Mouse (Mus musculus) testis, adult 2 months (tissue): Measurements from ENCODE around the gene Ddo. TPM values are rescaled to one million over a fixed set of nuclear protein-coding genes. Genes with fewer than 3 reads are reported as not detected.

Experiments
- H3K27ac ChIP-seq: fragments of 200-500 bp; 2 replicates; pipeline ENCODE4 v1.5.1; 2012; ENCODE audit warnings: low read depth, low read length; ENCODE audit not compliant: control insufficient read depth, insufficient read depth
- H3K27me3 ChIP-seq: fragments of 200-500 bp; 2 replicates; pipeline ENCODE4 v1.6.1; 2012; ENCODE audit warnings: mild to moderate bottlenecking, low read length, moderate library complexity; ENCODE audit not compliant: control insufficient read depth, insufficient read depth
- H3K36me3 ChIP-seq: fragments of 200-500 bp; 2 replicates; pipeline ENCODE4 v1.6.1; 2012; ENCODE audit warnings: mild to moderate bottlenecking, low read length; ENCODE audit not compliant: control insufficient read depth, insufficient read depth
- H3K4me1 ChIP-seq: fragments of 200-500 bp; 2 replicates; pipeline ENCODE4 v1.6.1; 2012; ENCODE audit warnings: low read length; ENCODE audit not compliant: control insufficient read depth, insufficient read depth
- H3K4me3 ChIP-seq: fragments of 200-500 bp; 2 replicates; pipeline ENCODE4 v1.5.1; 2012; ENCODE audit warnings: low read depth, mild to moderate bottlenecking, low read length, moderate library complexity, mixed read lengths; ENCODE audit not compliant: control insufficient read depth
- CTCF ChIP-seq: fragments of 200-500 bp; IDR thresholded peaks from 2 replicates; pipeline ENCODE4 v1.5.1; 2012; ENCODE audit warnings: low read depth, mild to moderate bottlenecking, inconsistent platforms, low read length, moderate library complexity; ENCODE audit not compliant: control insufficient read depth, insufficient read depth, insufficient replicate concordance
- POLR2A ChIP-seq: fragments of 200-500 bp; IDR thresholded peaks from 2 replicates; pipeline ENCODE4 v1.6.1; 2012; ENCODE audit warnings: low read depth, mild to moderate bottlenecking, inconsistent platforms, low read length, moderate library complexity; ENCODE audit not compliant: control insufficient read depth
- polyA plus RNA-seq: library from polyadenylated mRNA; depleted of rRNA; stranded (reverse); fragments of >200 nt; gene quantifications from 2 replicates; pipeline ENCODE4 v1.2.3, GENCODE M21; 2012

Ddo gene
- polyA plus RNA-seq, 1 experiment = 2.5 TPM

DNA sequence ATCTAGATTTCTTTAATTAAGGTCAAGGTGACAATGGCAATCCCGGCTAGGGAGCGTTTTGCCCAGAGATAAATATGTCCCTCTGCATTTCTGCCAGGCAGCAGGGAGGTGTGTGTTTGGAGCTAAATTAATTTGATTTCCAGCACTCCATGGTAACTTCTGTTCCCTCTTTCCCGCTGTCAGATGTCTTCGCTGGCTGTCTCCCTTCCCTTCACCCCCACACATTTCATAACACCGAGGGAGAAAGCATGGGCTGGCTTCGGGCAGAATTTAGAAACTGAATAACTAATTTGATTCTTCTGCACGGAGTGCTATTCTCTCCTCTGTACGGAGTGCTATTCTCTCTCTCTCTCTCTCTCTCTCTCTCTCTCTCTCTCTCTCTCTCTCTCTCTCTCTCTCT is 52.7 kb downstream of the Ddo start:
- TF ChIP-seq CTCF = no peak
- TF ChIP-seq POLR2A = no peak
- Histone ChIP-seq H3K36me3 (no peaks in the 10 kb centered on the region), H3K4me3 (no peak overlapping the region), H3K27ac (no peak overlapping the region), H3K27me3 (no peaks in the 10 kb centered on the region), H3K4me1 (peaks cover 3% of the 10 kb centered on the region)

DNA sequence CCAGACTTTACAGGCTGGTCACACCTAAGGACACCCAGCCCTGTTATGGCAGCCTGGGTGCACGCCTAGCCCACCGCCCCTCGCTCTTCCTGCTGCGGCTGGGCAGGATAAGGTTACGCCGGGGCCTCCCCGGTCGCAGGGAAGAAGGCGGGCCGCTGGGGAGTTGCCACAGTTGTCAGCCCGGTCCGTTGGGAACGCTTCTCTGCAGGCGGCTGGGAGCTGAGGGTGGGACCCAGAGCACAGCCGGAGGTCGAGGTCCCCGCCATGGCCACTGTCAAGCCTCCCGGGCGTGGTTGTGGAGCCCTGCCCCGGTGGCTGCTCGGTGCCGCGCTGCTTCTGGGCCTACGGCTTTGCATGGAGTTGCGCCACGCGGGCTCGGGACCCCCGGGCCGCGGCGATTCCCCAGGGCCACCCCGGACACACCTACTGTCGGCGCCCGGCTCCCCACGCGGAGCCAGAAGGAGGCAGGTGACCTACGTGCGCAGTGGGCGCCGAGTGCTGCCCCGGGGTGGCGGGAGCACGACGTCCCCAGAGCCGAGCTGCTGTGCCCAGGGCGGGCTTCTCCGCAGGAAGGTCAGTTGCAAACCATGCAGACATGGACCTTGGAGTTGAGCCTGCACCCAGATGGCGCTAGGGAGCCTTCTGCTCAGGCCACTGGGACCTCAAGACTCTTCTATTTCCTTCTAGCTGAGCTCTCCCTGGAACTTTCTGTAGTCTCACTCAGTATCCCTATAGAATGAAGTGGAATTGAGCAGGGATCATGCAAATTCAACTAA is 53.5 kb downstream of the Ddo start, which contains the start of gene Mettl24:
TSS of gene Mettl24 (plus strand) at position 191 of the 776 bp plus-strand sequence.
- TF ChIP-seq POLR2A (no peak; the same call in 1 of the 2 replicates), CTCF (peak; percentile 54; the same call in 1 of the 2 replicates)
- Histone ChIP-seq H3K36me3 (no peaks in the 10 kb centered on the region), H3K27ac (no peak within 1 kb of the TSS), H3K4me1 (peaks cover 3% of the 10 kb centered on the region), H3K27me3 (no peaks in the 10 kb centered on the region), H3K4me3 (peak within 1 kb of the TSS; percentile 56)

DNA sequence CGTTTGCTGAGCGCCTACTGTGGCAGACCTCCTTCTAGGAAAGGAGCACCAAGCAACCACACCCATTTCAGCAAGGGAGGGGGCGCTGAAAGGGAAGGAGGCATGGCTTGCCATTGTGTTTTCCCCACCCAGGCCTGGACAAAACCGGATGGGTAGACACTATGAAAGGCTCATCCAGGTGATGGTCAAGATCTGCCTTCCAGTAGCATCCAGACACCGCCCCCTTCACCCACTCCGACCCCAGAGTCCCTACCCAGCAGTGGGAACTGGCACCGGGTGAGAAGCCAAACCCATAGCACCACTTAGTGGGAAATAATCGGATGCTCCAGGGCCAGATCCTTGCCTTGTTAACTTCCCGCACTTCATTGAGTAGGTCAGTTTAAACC is 54.0 kb downstream of the Ddo start:
- Histone ChIP-seq H3K4me3 (no peak overlapping the region), H3K27me3 (no peaks in the 10 kb centered on the region), H3K27ac (no peak overlapping the region), H3K4me1 (peaks cover 3% of the 10 kb centered on the region), H3K36me3 (no peaks in the 10 kb centered on the region)
- no peak for TF ChIP-seq CTCF
- TF ChIP-seq POLR2A = no peak

DNA sequence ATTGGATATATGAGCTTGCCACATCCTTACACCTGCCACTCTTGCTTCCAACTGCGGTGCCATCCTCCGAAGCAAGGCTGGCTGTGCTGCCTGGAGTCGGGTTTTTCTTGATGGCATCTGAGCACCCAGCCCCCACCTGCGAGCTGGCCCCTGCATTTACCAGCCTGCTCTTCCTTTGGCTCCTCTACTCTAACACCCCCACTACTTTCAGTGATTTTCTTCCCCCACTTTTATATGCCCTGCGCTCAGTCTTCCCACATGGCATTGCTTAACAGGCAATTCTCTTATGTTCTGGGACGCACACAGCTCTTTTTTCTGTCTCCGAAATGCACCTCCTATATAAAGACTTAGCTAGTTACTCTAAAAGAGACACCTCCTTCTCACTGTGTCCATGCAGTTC is 54.5 kb downstream of the Ddo start:
- Histone ChIP-seq H3K4me3 (no peak overlapping the region), H3K27me3 (no peaks in the 10 kb centered on the region), H3K4me1 (peaks cover 3% of the 10 kb centered on the region), H3K36me3 (no peaks in the 10 kb centered on the region), H3K27ac (no peak overlapping the region)
- no peak for TF ChIP-seq CTCF
- no peak for TF ChIP-seq POLR2A

DNA sequence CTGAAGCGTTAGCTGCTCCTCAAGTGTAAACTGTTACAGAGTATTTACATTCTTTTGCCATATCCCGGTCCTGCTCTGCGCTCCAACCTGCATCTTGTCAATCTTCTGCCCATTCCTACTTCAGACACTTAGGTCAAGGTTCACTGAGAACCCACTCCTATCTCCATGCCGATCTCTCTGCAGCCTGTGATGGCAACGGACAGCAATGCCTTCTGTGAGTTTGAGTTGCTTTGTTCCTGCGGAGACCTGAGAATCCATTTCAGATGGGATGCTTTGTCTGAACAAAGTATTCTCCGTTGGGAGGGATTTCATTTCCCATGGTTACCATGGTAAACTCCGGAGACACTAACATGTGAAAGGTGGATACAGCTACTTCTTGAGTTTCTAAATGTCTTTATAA is 55.8 kb downstream of the Ddo start:
- no peak for TF ChIP-seq CTCF
- TF ChIP-seq POLR2A = no peak
- no peak overlapping the region for H3K4me3 ChIP-seq
- H3K36me3 ChIP-seq = no peaks in the 10 kb centered on the region
- H3K27me3 ChIP-seq = no peaks in the 10 kb centered on the region
- no peak overlapping the region for H3K27ac ChIP-seq
- peaks cover 3% of the 10 kb centered on the region for H3K4me1 ChIP-seq

DNA sequence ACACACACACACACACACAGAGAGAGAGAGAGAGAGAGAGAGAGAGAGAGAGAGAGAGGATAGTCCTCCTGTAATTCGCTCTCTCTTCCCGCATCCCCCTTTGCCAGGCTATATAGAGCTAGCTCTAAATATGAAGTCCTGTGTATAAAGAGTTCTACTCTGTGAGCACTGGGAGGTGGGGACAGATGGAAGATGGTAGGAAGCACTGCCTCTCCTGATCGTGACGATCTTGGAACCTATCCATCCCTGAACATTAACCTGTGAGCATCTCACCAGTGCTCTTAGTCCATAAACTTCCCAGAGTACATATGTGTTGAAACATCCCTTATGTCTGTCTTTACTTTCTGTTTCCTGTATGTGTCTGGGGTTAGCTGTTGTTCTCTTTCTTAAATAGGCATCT is 57.2 kb downstream of the Ddo start:
- TF ChIP-seq CTCF = no peak
- no peak for TF ChIP-seq POLR2A
- no peak overlapping the region for H3K27ac ChIP-seq
- no peaks in the 10 kb centered on the region for H3K36me3 ChIP-seq
- peaks cover 3% of the 10 kb centered on the region for H3K4me1 ChIP-seq
- no peak overlapping the region for H3K4me3 ChIP-seq
- H3K27me3 ChIP-seq = no peaks in the 10 kb centered on the region

DNA sequence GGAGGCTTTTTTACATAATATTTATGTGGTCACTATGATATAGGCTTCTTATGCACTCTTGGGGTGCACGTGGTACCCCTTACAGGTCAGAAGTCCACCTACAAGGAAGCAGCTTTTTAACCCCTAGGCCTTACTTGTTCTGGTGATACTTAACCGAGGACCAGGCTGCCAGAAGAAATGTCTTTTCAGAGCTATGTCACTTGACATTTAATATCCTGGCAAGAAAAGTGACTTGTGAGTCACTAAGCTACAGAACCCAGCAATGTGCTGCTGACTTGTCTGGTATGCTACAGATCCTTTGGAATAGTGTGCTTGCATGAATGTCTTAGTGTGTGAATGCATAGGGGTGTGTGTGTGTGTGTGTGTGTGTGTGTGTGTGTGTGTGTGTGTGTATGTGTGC is 57.6 kb downstream of the Ddo start:
- Histone ChIP-seq H3K27ac (no peak overlapping the region), H3K4me1 (peaks cover 3% of the 10 kb centered on the region), H3K36me3 (no peaks in the 10 kb centered on the region), H3K4me3 (no peak overlapping the region), H3K27me3 (no peaks in the 10 kb centered on the region)
- TF ChIP-seq CTCF = no peak
- TF ChIP-seq POLR2A = no peak

DNA sequence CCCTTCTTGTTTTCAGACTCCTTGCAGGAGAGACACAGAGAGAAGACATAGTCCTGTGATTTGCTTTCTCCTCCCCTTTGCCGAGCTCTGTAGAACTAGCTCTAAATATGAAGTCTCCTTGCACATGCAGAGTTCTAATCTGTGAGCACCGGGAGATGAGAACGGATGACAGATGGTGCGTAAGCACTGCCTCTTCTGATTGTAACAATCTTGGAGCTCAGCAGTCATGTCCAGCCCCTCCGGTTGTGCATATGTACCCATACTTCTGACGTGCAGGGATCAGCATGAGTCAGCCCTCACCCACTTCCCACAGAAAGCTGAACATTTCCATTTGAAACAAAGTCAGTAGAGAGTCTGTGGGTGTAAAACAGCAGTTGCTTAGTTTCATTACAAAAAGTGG is 58.5 kb downstream of the Ddo start:
- no peak for TF ChIP-seq CTCF
- TF ChIP-seq POLR2A = no peak
- no peaks in the 10 kb centered on the region for H3K36me3 ChIP-seq
- peaks cover 3% of the 10 kb centered on the region for H3K4me1 ChIP-seq
- H3K27ac ChIP-seq = no peak overlapping the region
- H3K27me3 ChIP-seq = no peaks in the 10 kb centered on the region
- H3K4me3 ChIP-seq = no peak overlapping the region
